ENCODE assay signal across 9 mouse cellular contexts in the genomic region with DNA sequence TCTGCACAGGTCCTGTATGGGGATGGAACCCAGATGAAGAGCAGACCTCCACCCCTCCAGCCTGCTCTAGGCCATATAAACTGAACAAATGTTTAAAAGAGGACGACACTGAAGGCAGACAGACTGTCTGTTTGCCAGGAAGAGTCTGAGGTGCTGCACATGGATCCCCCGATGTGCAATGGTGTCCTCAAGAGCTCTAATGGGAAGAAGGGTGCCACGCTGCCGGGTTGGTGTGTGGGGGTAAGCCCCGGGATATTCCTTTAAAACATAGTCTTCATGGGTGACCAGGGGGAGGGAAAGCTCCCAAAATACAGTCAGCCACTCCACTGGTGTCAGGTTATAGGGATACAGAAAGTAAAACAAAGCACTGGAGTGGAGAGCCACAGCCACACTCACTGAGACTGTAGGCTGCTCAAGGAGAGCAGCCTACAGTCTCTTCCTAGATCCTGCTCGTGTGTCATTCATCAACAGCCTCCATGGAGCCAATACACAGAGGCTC. TPM values are rescaled to one million over a fixed set of nuclear protein-coding genes. Genes with fewer than 3 reads are reported as not detected.
A peak's percentile ranks its signal among the peaks of the same experiment; 100 is the strongest.
DNase-seq lines count a peak whose midpoint lies in the region; ATAC-seq and TF ChIP-seq lines count a peak whose summit lies in the region.
"Had no signal": no experiment of that assay in that cellular context is flagged by ENCODE, and none has a peak within 500 bp of the region (broad histone marks: within the 10 kb centered on the region; RNA-seq: fewer than 3 reads in every experiment).

No protein-coding gene starts in this region.

- whole genome bisulfite sequencing in bone marrow, adult 2 months = 22% methylated on average over 6 of the region's 6 CpGs
- WGBS in embryonic facial prominence, embryonic 13.5 days = 69% methylated on average over 6 of the region's 6 CpGs
- 31% methylated on average over 6 of the region's 6 CpGs for WGBS in liver, embryonic 16.5 days (ENCODE audit: insufficient replicate concordance)

- peaks cover 28% of the 10 kb centered on the region for H3K4me1 ChIP-seq in bone marrow, adult 2 months (ENCODE audit: control insufficient read depth, insufficient read depth, low read length)
- peaks cover 71% of the 10 kb centered on the region for H3K4me1 ChIP-seq in embryonic facial prominence, embryonic 13.5 days
- peaks cover 46% of the 10 kb centered on the region for H3K4me1 ChIP-seq in liver, embryonic 16.5 days (ENCODE audit: control insufficient read depth, low read depth, low read length)

- DNase-seq in layer of hippocampus, adult 2 months (ENCODE audit: low spot score in 2 of 2) = no peak
- no peak for DNase-seq in layer of hippocampus, adult 9-10 months (ENCODE audit: low spot score)
- DNase-seq in urinary bladder, adult 2 months (ENCODE audit: low spot score) = no peak
- DNase-seq in spleen, postnatal 4 days (ENCODE audit: low spot score in 2 of 2) = no peak
- DNase-seq: retina, postnatal 1 day had no signal

- H3K9ac ChIP-seq in embryonic facial prominence, embryonic 13.5 days = 0 out of 2 replicates have a peak overlapping the region, but pooled peaks have one; percentile 21
- no peak overlapping the region for H3K9ac ChIP-seq in liver, embryonic 16.5 days (ENCODE audit: low read depth, low read length)

- TF ChIP-seq POLR2A in bone marrow, adult 2 months (IDR thresholded peaks at IDR 0.05; ENCODE audit: borderline replicate concordance, control insufficient read depth, low read depth, low read length) = no peak

- H3K27ac ChIP-seq in layer of hippocampus, adult 2 months = peak overlapping the region; percentile 55
- peak overlapping the region; percentile 35 for H3K27ac ChIP-seq in bone marrow, adult 2 months (ENCODE audit: control insufficient read depth, insufficient read depth, low read depth, low read length, poor library complexity)
- H3K27ac ChIP-seq in embryonic facial prominence, embryonic 13.5 days = peak overlapping the region; percentile 65
- peak overlapping the region; percentile 45 for H3K27ac ChIP-seq in liver, embryonic 16.5 days (ENCODE audit: low read length)

- peak overlapping the region; percentile 35 for H3K4me2 ChIP-seq in embryonic facial prominence, embryonic 13.5 days
- peak overlapping the region; percentile 4; the same call in 1 of the 2 replicates for H3K4me2 ChIP-seq in liver, embryonic 16.5 days (ENCODE audit: low read depth, low read length)

- no peak for TF ChIP-seq CTCF in layer of hippocampus, adult 2 months (conservative IDR thresholded peaks at IDR 0.05)
- no peak for TF ChIP-seq CTCF in bone marrow, adult 2 months (IDR thresholded peaks at IDR 0.05; ENCODE audit: control insufficient read depth, insufficient read depth, low read length)

- H3K9me3 ChIP-seq in embryonic facial prominence, embryonic 13.5 days = no peaks in the 10 kb centered on the region
- H3K9me3 ChIP-seq in liver, embryonic 16.5 days (replicated peaks; ENCODE audit: control insufficient read depth, low read length) = no peaks in the 10 kb centered on the region

- H3K27me3 ChIP-seq in embryonic facial prominence, embryonic 13.5 days = no peaks in the 10 kb centered on the region
- no peaks in the 10 kb centered on the region for H3K27me3 ChIP-seq in liver, embryonic 16.5 days (ENCODE audit: control insufficient read depth, insufficient read depth, low read depth, low read length)

- no peak for ATAC-seq in embryonic facial prominence, embryonic 13.5 days (ENCODE audit: insufficient number of reproducible peaks, insufficient read depth, low FRiP score, low TSS enrichment, low read depth)
- ATAC-seq in liver, embryonic 16.5 days (ENCODE audit: low read depth) = no peak

- H3K36me3 ChIP-seq in embryonic facial prominence, embryonic 13.5 days = no peaks in the 10 kb centered on the region
- H3K36me3 ChIP-seq in liver, embryonic 16.5 days (ENCODE audit: control insufficient read depth, insufficient read depth) = no peaks in the 10 kb centered on the region

- no peak overlapping the region; the same call in 1 of the 2 replicates for H3K4me3 ChIP-seq in layer of hippocampus, adult 2 months
- H3K4me3 ChIP-seq in bone marrow, adult 2 months (replicated peaks; ENCODE audit: control insufficient read depth, low read depth, low read length) = peak overlapping the region; percentile 10
- no peak overlapping the region for H3K4me3 ChIP-seq in embryonic facial prominence, embryonic 13.5 days
- no peak overlapping the region for H3K4me3 ChIP-seq in liver, embryonic 16.5 days (ENCODE audit: low read depth, low read length)

RNA-seq across cellular contexts. Expression of a gene that starts 18.2 kb away (rescaled TPM):
- total RNA-seq in layer of hippocampus, adult 2 months (2021) = 1 to 10 TPM; 1.8 to 2.3 TPM
- 7.3 and 16.2 TPM in 2 replicates for polyA plus RNA-seq in bone marrow, adult 2 months (2011; ENCODE audit: insufficient read depth, insufficient read length, low replicate concordance, missing spikeins)
- polyA plus RNA-seq in embryonic facial prominence, embryonic 13.5 days (2015; fragmentation: Nextera tagmentation; extraction: Ambion mirVana) = 16.7 and 18.8 TPM in 2 replicates
- polyA plus RNA-seq in liver, embryonic 16.5 days (2015; fragmentation: Nextera tagmentation; extraction: Ambion mirVana) = 9.1 and 9.6 TPM in 2 replicates
- 16.5 and 17.1 TPM in 2 replicates for polyA plus RNA-seq in urinary bladder, adult 2 months (2012; rRNA removed)

RNA-seq across cellular contexts. Expression of a gene that starts 47.8 kb away (rescaled TPM):
- total RNA-seq in layer of hippocampus, adult 2 months (2021) = not detected
- polyA plus RNA-seq in bone marrow, adult 2 months (2011; ENCODE audit: insufficient read depth, insufficient read length, low replicate concordance, missing spikeins) = not detected in 2 replicates
- not detected in 2 replicates for polyA plus RNA-seq in embryonic facial prominence, embryonic 13.5 days (2015; fragmentation: Nextera tagmentation; extraction: Ambion mirVana)
- not detected in 2 replicates for polyA plus RNA-seq in liver, embryonic 16.5 days (2015; fragmentation: Nextera tagmentation; extraction: Ambion mirVana)
- not detected in 2 replicates for polyA plus RNA-seq in urinary bladder, adult 2 months (2012; rRNA removed)
- total RNA-seq: adrenal gland, postnatal 4 days had no signal
